Mouse (Mus musculus): Measurements from ENCODE around the gene Mapkapk3. TPM values are rescaled to one million over a fixed set of nuclear protein-coding genes. Genes with fewer than 3 reads are reported as not detected.

The Mapkapk3 gene
- polyA plus RNA-seq (2014; fragmentation: Nextera tagmentation; extraction: Ambion mirVana): 3.8 and 6.5 TPM in 2 replicates

DNA sequence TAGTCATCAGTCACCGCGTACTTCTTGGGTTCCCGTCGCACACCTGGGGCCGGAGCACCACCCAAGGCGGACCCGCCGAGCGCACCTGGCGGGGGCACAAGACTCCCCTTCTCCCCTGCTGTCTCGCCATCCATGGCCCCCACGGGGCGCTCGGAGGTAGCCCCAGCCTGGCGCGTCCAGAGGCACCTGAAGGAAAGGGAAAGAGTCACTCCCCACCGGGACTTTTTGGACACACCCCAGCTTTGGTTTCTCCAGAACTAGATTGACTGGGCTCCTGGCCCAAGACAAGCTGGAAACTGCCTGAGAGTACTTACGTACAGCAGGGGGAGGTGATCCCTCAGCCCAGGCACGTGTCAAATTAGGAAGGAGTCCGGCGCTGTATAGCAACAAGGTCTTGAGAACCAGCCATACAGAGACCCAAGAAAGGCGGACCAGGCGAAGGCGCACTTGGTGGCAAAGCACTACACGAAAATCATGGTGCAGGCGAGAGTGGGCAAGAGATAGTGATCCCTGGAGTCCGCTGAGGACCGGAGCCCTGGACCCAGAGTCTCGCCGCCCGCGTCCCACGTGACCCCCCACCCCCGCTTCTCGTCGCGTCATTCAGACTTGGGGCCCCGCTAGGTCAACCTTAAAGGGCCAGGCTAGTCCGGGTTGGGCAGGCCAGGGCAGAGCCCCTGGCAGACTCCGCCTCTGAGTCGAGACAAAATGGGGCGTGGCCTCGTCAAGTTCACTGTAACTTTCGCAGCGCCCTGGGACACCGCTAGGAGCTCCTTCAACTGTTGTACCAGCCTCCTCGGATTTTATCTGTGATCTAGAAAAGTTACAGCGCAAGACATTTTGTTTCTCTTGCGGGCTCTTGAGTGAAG is at the start of gene Mapkapk3:
Gene Mapkapk3 (minus strand): TSS at position 667 of the 866 bp plus-strand sequence.
- Histone ChIP-seq H3K9ac (ENCODE audit: low read depth, low read length) (peak within 1 kb of the TSS; percentile 9), H3K9me3 (ENCODE audit: control insufficient read depth, low read length) (no peaks in the 10 kb centered on the region), H3K27ac (ENCODE audit: low read depth, low read length) (no peak within 1 kb of the TSS), H3K4me3 (ENCODE audit: low read length) (peak within 1 kb of the TSS; percentile 42), H3K4me2 (replicated peaks; ENCODE audit: low read depth, low read length) (peak within 1 kb of the TSS; percentile 75), H3K4me1 (ENCODE audit: control insufficient read depth, insufficient read depth, low read length) (0 out of 2 replicates have a peak, but pooled peaks cover 3% of the 10 kb centered on the region), H3K36me3 (ENCODE audit: control insufficient read depth, insufficient read depth, low read length) (no peaks in the 10 kb centered on the region), H3K27me3 (ENCODE audit: control insufficient read depth, insufficient read depth, low read length) (0 out of 2 replicates have a peak, but pooled peaks cover 5% of the 10 kb centered on the region)
- WGBS: 1% methylated on average over 49 of the region's 49 CpGs
- ATAC-seq (ENCODE audit: low FRiP score, low TSS enrichment): peak; percentile 83

DNA sequence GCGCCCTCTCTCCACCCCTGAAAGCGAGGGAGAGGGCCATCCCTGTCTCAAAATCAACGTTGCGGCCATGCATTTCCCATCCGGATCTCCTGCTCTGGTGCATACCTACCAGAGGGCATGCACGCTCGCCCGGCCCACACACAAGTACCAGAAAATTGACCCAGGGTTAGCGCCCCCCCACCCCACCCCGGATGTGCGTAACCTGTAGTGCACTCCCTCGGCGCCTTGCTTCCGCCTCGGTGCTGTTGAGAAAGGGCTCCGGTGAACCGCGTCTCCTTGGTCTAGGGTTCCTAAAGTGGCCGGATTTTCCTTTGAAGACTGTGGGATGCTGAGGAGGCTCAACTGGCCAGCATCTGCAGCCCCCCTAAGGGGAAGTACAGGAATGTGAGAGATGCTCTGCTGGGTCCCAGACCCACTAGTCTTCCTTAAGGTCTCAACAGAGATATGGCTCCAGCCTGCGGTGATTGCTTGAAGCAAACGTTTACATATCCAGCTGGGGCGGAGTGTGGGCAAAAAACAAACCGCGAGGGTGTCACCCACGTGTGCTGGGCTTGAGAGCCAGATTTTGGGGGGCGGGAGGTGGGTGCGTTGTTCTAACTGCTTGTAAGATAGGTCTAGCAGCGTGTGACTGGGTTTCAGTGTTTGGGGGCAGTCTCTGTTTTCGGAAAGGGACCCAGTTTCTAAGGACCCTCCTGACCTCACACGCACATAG is 48.7 kb upstream of the Mapkapk3 start, which contains the start of gene Hemk1:
Gene Hemk1 (minus strand): TSS at position 179 of the 712 bp plus-strand sequence.
- Histone ChIP-seq H3K27ac (ENCODE audit: low read depth, low read length) (no peak within 1 kb of the TSS), H3K4me3 (ENCODE audit: low read length) (peak within 1 kb of the TSS; percentile 54), H3K27me3 (ENCODE audit: control insufficient read depth, insufficient read depth, low read length) (peaks cover 14% of the 10 kb centered on the region), H3K4me2 (replicated peaks; ENCODE audit: low read depth, low read length) (peak within 1 kb of the TSS; percentile 73), H3K4me1 (ENCODE audit: control insufficient read depth, insufficient read depth, low read length) (peaks cover 16% of the 10 kb centered on the region; the same call in 1 of the 2 replicates), H3K9ac (ENCODE audit: low read depth, low read length) (peak within 1 kb of the TSS; percentile 71), H3K36me3 (ENCODE audit: control insufficient read depth, insufficient read depth, low read length) (no peaks in the 10 kb centered on the region), H3K9me3 (ENCODE audit: control insufficient read depth, low read length) (no peaks in the 10 kb centered on the region)
- WGBS: 6% methylated on average over 30 of the region's 30 CpGs
- peak; percentile 83 for ATAC-seq (ENCODE audit: low FRiP score, low TSS enrichment)

DNA sequence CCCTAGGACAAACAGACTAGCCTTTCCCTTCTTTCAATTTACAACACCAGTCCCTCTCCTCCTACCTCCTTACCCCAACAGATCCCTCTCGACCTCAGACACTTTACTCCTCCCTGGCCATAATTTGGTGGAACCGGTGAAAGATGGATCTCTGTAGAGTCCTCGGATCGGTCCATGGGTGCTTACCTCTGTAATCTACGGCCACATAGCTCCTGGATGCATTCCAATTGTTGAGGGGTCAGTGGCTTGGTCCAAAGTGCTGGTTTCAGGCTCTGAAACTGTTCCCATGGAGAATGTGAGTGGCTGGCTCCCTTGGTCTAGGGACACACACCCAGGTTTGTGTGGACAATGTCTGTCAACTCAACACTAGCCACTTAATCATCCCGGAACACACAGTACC is 46.7 kb upstream of the Mapkapk3 start:
- H3K9ac ChIP-seq (ENCODE audit: low read depth, low read length): no peak overlapping the region
- WGBS: 86% methylated on average over 6 of the region's 6 CpGs
- no peak for ATAC-seq (ENCODE audit: low FRiP score, low TSS enrichment)
- H3K4me3 ChIP-seq (ENCODE audit: low read length): no peak overlapping the region
- no peak overlapping the region for H3K27ac ChIP-seq (ENCODE audit: low read depth, low read length)
- H3K4me2 ChIP-seq (replicated peaks; ENCODE audit: low read depth, low read length): no peak overlapping the region
- H3K4me1 ChIP-seq (ENCODE audit: control insufficient read depth, insufficient read depth, low read length): peaks cover 16% of the 10 kb centered on the region; the same call in 1 of the 2 replicates
- H3K27me3 ChIP-seq (ENCODE audit: control insufficient read depth, insufficient read depth, low read length): peaks cover 4% of the 10 kb centered on the region; the same call in 1 of the 2 replicates
- H3K9me3 ChIP-seq (ENCODE audit: control insufficient read depth, low read length): no peaks in the 10 kb centered on the region
- peaks cover 3% of the 10 kb centered on the region; the same call in 1 of the 2 replicates for H3K36me3 ChIP-seq (ENCODE audit: control insufficient read depth, insufficient read depth, low read length)

DNA sequence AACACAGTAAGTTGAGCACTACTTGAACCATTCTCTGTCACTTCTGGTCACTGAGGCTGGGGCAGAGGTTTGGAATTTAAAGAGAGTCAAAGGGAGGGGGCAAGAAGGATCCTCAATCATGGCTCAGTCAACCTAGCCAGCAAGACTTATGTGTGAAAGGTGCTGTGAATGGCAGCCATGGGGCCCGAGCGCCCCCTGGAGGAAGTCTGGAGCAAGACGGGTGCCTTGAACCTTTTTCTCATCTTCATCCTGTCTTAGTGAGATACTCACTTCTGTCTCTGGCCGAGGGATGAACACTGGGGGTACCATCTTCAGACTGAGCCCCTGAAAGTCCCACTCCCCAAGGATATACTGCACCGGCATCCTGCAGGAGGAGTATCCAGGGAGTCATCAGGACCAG is 46.2 kb upstream of the Mapkapk3 start:
- Histone ChIP-seq H3K9me3 (ENCODE audit: control insufficient read depth, low read length) (no peaks in the 10 kb centered on the region), H3K9ac (ENCODE audit: low read depth, low read length) (no peak overlapping the region), H3K36me3 (ENCODE audit: control insufficient read depth, insufficient read depth, low read length) (peaks cover 3% of the 10 kb centered on the region; the same call in 1 of the 2 replicates), H3K27ac (ENCODE audit: low read depth, low read length) (no peak overlapping the region), H3K4me2 (replicated peaks; ENCODE audit: low read depth, low read length) (no peak overlapping the region), H3K27me3 (ENCODE audit: control insufficient read depth, insufficient read depth, low read length) (no peaks in the 10 kb centered on the region), H3K4me1 (ENCODE audit: control insufficient read depth, insufficient read depth, low read length) (peaks cover 14% of the 10 kb centered on the region; the same call in 1 of the 2 replicates), H3K4me3 (ENCODE audit: low read length) (no peak overlapping the region)
- WGBS: 12% methylated on average over 5 of the region's 5 CpGs
- ATAC-seq (ENCODE audit: low FRiP score, low TSS enrichment): no peak

DNA sequence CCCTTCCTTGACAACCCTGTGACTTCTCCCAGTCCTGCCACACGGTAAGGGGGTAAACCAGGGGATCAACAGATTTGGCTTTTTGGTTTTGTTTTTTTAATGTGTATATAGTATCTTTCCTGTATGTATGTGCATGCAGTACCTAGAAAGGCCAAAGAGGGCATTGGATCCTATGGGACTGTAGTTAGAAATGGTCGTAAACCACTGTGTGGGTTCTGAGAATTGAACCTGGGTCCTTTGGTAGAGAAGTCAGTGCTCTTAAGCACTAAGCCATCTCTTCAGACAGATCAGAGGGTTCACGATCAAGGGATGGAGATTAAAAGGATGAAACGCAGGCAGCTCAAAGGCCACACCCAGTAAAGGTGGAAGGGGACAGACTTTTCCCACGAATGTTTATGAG is 45.4 kb upstream of the Mapkapk3 start:
- no peaks in the 10 kb centered on the region for H3K9me3 ChIP-seq (ENCODE audit: control insufficient read depth, low read length)
- peaks cover 3% of the 10 kb centered on the region; the same call in 1 of the 2 replicates for H3K36me3 ChIP-seq (ENCODE audit: control insufficient read depth, insufficient read depth, low read length)
- no peaks in the 10 kb centered on the region for H3K27me3 ChIP-seq (ENCODE audit: control insufficient read depth, insufficient read depth, low read length)
- H3K4me1 ChIP-seq (ENCODE audit: control insufficient read depth, insufficient read depth, low read length): peaks cover 11% of the 10 kb centered on the region; the same call in 1 of the 2 replicates
- WGBS: 84% methylated on average over 5 of the region's 5 CpGs
- no peak overlapping the region for H3K4me3 ChIP-seq (ENCODE audit: low read length)
- H3K27ac ChIP-seq (ENCODE audit: low read depth, low read length): no peak overlapping the region
- no peak overlapping the region for H3K9ac ChIP-seq (ENCODE audit: low read depth, low read length)
- H3K4me2 ChIP-seq (replicated peaks; ENCODE audit: low read depth, low read length): no peak overlapping the region
- no peak for ATAC-seq (ENCODE audit: low FRiP score, low TSS enrichment)

DNA sequence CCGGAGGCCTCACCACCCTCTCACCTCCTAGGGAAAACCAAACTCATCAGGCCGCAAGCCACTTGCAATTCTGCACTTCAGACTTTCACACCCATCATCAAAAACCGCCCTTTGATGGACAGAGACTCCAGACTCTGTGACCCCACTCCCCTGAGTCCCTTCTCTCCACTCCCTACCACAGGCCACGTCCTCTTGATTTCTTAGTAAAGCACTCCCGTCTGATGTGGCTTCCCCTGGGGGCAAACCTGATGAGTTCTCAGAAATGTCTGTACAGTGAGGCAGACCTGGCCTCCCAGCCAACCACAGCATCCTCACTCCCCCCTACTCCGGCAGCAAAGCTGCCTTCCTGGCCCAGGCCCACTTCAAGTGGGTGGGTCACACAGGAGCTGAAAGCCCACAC is 44.7 kb upstream of the Mapkapk3 start:
- no peak for ATAC-seq (ENCODE audit: low FRiP score, low TSS enrichment)
- 82% methylated on average over 6 of the region's 6 CpGs for WGBS
- H3K4me2 ChIP-seq (replicated peaks; ENCODE audit: low read depth, low read length): no peak overlapping the region

DNA sequence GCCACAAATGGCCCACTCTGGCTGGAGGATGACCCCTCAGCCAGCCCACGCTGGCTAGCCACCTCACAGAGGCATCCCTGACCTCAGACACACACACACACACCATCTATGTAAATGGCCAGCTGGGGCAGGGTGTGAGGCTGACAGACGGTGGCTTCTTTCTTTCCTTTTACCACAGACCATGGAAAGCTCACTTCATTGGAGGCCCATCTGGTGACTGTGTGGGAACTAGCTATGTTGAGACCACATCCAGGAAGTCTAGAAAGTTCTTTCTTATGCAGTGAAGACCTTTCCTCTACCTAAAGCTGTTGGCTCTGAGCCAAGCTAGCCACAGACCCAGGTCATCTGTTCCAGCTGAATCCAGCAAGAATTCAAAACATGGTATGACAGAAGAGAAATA is 44.0 kb upstream of the Mapkapk3 start:
- Histone ChIP-seq H3K27me3 (ENCODE audit: control insufficient read depth, insufficient read depth, low read length) (no peaks in the 10 kb centered on the region), H3K9me3 (ENCODE audit: control insufficient read depth, low read length) (no peaks in the 10 kb centered on the region), H3K9ac (ENCODE audit: low read depth, low read length) (no peak overlapping the region), H3K36me3 (ENCODE audit: control insufficient read depth, insufficient read depth, low read length) (peaks cover 3% of the 10 kb centered on the region; the same call in 1 of the 2 replicates), H3K4me3 (ENCODE audit: low read length) (no peak overlapping the region), H3K4me2 (replicated peaks; ENCODE audit: low read depth, low read length) (no peak overlapping the region), H3K4me1 (ENCODE audit: control insufficient read depth, insufficient read depth, low read length) (peaks cover 8% of the 10 kb centered on the region; the same call in 1 of the 2 replicates), H3K27ac (ENCODE audit: low read depth, low read length) (no peak overlapping the region)
- 59% methylated on average over 2 of the region's 2 CpGs for WGBS
- no peak for ATAC-seq (ENCODE audit: low FRiP score, low TSS enrichment)

More for the DNA sequence above, 44.7 kb upstream of the Mapkapk3 start:
- peaks cover 3% of the 10 kb centered on the region; the same call in 1 of the 2 replicates for H3K36me3 ChIP-seq (ENCODE audit: control insufficient read depth, insufficient read depth, low read length)
- no peak overlapping the region for H3K4me3 ChIP-seq (ENCODE audit: low read length)
- no peak overlapping the region for H3K9ac ChIP-seq (ENCODE audit: low read depth, low read length)
- peaks cover 11% of the 10 kb centered on the region; the same call in 1 of the 2 replicates for H3K4me1 ChIP-seq (ENCODE audit: control insufficient read depth, insufficient read depth, low read length)
- H3K27ac ChIP-seq (ENCODE audit: low read depth, low read length): no peak overlapping the region
- H3K27me3 ChIP-seq (ENCODE audit: control insufficient read depth, insufficient read depth, low read length): no peaks in the 10 kb centered on the region
- no peaks in the 10 kb centered on the region for H3K9me3 ChIP-seq (ENCODE audit: control insufficient read depth, low read length)

DNA sequence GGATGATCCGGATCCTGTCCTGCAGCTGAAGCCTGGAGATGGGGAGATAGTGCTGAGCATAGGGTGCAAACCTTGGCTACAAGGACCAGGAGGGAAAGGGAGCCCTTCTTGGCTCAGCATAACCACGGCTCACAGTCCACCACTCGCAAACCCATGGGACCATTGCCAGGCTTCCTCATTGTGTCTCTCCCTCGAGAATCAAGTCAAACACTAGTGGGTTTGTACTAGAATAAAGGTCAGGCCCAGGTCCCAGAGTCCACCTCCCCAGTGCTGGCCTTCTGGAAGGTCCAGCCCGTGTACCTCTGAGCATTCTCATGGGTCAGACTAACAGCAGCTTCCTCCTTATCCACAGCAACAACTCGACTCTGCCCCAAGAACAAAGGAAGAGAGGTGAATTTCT is 41.1 kb upstream of the Mapkapk3 start:
- H3K4me1 ChIP-seq (ENCODE audit: control insufficient read depth, insufficient read depth, low read length): no peaks in the 10 kb centered on the region
- H3K9me3 ChIP-seq (ENCODE audit: control insufficient read depth, low read length): no peaks in the 10 kb centered on the region
- no peak overlapping the region for H3K4me3 ChIP-seq (ENCODE audit: low read length)
- peaks cover 3% of the 10 kb centered on the region; the same call in 1 of the 2 replicates for H3K36me3 ChIP-seq (ENCODE audit: control insufficient read depth, insufficient read depth, low read length)
- 84% methylated on average over 6 of the region's 6 CpGs for WGBS
- no peak overlapping the region for H3K9ac ChIP-seq (ENCODE audit: low read depth, low read length)
- ATAC-seq (ENCODE audit: low FRiP score, low TSS enrichment): no peak
- no peak overlapping the region for H3K4me2 ChIP-seq (replicated peaks; ENCODE audit: low read depth, low read length)
- no peak overlapping the region for H3K27ac ChIP-seq (ENCODE audit: low read depth, low read length)
- H3K27me3 ChIP-seq (ENCODE audit: control insufficient read depth, insufficient read depth, low read length): no peaks in the 10 kb centered on the region
